Mouse (Mus musculus) retina, embryonic 14.5 days (tissue): Measurements from ENCODE around the gene Sccpdh.
A peak's percentile ranks its signal among the peaks of the same experiment; 100 is the strongest.
"Not testable (repeated sequence)": the region's sequence is repeated elsewhere in the genome, so short reads cannot be mapped to it uniquely, and the experiment has no call there.

ENCODE experiments used
- DNase-seq: peaks from one replicate; pipeline ENCODE4 v3.0.0-alpha.2; 2015; ENCODE audit warnings: low spot score

Sccpdh gene

DNA sequence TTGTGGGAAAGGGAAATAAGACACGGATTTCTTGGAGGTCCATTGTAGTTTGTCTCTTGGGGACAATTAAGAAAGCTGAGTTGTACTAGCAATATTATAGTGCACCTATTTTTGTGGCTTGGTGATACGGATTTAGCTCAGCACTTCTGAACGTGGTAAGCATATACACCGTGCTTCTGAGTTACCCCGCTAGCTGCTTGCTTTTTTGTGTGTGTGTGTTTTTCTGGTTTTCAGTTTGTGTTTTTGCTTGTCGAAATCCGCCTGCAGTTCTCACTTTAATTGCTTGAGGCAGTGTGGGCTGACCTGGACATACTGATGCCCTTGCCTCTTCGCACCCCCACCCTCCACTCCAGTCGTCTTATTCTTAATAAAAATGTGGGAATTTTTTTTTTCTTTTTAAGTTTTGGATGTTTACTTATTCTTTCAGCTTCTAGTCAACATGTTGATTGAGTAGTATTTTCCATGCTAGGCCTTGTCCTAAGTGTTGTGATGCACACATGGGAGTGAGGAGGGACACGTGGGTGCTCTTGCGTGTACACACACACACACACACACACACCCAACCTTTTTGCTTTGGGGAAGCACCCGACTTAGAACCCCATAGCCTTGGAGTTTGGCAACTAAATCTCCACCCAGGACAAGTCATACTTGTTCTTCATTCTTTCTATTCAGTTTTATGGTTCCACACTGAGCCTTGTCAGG lies 977 bp downstream of the Sccpdh start:
- peak; percentile 26 for DNase-seq

DNA sequence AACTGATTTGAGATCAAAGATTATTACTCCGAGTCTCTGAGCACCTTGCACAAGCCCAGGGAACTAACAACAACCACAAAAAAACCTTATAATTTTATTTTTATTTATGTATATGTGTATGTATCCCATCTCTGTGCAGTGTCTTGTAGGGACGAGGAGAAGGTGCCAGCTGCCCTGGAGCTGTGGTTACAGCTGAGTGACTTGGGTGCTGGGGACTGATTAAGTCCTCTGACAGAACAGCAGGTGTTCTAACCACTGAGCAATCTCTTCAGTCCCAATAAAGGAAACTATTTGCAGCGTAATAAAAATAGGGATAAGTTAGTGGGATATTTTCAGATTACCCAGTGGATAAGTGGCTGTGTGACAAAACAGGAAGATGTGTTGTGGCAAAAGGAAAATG lies 6.3 kb downstream of the Sccpdh start:
- no peak for DNase-seq

DNA sequence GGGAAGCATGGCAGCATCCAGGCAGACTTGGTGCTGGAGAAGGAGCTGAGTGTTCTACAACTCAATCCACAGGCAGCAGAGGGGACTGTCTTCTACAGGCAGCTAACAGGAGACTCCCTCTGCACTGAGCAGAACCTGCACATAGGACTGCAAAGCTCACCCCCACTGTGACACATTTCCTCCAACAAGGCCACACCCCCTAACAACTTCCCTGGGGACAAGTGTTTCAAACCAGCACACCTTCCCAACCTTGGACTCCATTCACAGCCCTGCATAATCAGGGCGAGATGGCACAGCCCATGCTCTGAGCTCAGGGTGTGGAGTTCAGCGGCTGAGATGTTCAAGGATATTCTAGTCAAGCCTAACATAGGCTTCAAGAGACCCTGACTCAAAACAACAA lies 9.0 kb downstream of the Sccpdh start:
- no peak for DNase-seq

DNA sequence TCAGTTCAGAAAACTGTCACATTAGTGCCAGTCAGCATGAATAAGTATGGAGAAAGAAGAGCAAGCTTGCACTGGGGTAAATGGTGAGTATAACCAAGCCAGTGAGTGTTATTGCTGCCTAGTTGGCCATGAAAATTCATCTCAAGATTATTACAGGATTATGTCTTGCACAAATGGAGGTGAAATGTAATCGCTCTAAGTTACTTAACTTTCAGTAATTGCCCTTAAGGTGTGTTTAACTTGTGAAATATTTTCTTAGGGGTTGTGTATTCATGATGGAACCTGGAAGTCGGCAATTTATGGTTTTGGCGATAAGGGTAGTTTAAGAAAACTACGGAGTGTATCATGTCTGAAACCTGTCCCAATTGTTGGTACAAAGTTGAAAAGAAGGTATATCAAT lies 11.3 kb downstream of the Sccpdh start:
- DNase-seq = no peak

DNA sequence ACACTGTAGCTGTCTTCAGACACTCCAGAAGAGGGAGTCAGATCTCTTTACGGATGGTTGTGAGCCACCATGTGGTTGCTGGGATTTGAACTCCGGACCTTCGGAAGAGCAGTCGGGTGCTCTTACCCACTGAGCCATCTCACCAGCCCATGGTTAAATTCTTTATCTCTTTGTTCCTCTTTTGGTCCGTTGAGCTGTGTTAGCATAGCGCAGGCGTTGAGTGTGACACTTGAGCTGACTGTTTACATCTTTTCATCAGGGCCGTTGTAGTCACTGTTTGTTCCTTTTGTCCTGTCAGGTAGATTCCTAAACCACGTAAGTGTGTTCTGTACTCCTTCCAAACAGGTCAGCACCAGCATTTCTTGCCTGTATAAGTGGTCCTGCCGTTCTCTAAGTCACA lies 14.7 kb downstream of the Sccpdh start:
- DNase-seq = not testable (repeated sequence)

DNA sequence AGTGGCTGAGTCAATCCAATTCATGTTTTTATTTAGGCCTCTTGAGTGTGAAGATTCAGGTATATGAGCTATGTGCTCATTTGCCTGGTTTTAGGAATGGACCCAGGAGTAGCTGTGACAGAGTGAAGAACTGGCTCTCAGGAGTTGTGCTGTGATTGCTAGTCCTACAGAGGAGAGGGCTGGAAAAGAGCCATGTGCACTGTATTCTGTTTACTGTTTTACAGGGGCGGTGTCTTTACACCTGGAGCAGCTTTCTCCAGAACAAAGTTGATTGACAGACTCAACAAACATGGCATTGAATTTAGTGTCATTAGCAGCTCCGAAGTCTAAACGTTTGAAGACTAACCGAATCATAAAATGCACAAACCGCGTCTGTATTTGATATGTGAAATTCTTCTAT lies 18.3 kb downstream of the Sccpdh start:
- no peak for DNase-seq

DNA sequence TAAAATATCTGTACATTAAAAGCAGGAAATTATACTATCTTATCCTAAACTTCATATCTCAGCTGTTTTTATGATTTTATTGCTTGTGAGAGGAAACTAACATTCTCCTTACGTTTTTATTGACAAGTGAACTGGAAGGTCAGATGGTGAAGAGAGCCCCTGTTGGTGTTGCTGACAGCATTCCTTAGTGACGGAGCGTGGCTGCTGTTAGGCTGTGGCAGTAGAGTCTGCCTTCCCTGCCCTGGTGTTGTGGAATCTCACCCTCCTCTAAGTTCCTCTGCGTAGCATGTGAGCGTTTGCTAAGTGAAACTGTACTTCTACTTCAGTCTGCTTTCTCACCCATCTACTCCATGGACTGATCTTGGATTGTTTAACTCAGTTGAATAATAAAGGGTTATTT lies 18.8 kb downstream of the Sccpdh start:
- DNase-seq = no peak

DNA sequence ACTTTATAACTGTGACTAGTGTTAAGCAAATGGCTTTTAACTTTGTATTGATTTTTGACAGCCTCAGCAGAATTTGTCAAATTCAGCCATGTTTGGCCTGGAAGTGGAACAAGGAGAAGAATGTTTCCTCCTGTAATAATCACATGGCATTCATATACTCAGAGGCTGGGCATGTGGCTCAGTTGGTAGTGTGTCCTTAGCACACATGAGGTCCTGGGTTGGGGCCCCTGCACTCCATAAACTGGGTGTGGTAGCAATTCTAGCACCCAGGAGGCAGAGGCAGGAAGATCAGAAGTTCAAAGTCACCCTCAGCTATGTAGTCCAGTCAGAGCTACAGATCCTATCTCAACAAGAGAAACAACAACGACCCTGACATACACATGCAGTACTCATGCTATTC lies 19.3 kb downstream of the Sccpdh start:
- DNase-seq = no peak

DNA sequence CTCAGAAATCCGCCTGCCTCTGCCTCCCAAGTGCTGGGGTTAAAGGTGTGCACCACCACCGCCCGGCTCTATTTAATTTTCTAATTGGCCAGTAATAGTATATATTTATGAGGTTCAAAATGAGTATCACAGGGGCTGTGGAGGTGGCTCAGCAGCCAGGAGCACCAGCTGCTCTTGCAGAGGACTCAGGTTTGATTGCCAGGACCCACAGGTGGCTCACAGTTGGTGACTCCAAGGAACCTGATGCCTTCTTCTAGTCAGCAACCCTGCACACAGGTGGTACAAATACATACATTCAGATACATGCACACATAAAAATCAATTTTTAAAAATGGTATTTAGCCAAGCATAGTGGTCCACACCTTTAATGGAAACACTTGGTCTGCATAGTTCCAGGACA lies 20.0 kb downstream of the Sccpdh start:
- no peak for DNase-seq

DNA sequence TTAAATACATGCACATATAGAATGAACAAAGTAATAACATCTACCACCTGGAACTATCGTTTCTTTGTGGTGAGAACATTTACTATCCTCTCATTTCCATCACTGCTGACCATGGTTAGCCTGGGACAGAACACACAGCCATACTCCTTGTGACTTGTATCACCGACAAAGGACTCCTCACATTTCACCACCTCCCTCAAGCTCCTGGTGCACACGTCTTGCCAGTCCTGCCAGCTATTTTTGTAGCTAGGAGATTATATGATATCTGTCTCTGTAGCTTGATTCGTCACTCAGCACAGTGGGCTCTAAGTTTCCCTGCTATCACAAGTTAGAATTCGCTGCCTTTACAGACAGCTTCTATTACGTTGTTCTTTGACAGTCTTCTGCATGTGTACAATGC lies 20.4 kb downstream of the Sccpdh start:
- DNase-seq = no peak

DNA sequence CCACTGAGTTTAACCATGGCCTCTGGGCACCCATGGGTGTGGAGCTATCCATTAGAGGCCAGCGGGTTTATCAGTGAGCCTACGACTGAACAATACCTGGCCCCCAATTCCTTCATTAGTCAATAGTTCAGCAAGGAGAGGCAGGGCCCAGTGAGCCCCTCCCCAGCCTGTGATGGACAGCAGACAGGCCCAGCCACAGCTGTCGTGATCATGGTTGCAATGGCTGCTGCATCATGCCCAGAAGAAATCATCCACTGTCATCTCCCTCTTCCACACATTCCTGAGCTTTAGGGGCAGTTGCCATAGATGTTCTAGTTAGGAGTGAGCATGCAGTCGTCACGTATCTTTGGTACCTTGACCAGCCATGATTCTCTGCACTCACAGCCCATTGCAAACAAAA lies 20.9 kb downstream of the Sccpdh start:
- no peak for DNase-seq

DNA sequence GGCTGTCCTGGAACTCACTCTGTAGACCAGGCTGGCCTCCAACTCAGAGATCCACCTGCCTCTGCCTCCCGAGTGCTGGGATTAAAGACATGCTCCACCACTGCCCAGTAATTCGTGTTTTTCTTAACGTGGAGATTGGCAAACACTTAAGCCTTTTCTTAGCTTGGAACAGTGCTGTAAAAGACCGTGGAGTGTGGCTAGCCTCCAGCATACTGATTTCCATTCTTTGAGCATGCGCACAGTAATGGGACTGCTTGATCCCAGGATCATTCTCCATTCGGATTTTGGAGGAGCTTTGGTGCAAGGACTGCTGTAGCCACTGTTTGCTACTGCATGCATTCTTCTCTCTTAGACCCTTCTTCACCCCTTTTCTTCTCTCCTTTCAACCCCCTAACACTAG lies 21.5 kb downstream of the Sccpdh start:
- no peak for DNase-seq

DNA sequence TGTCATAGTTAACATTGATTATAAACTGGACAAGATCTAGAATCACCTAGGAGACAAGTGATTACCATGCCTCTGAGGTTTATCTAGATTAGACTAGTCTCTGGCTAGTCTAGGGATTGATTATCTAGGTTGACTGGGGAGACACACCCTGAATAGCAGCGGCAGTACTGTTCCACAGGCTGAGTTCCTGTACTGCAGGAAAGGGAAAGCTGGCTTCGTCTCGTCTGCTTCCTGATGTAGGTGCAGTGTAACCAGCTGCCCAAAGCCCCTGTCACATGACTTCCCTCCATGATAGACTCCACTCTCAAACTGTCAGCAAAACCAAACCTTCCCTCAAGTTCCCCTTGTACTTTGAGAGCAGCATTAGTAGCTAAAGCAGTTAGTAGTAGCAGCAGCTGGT lies 36.1 kb downstream of the Sccpdh start:
- no peak for DNase-seq

DNA sequence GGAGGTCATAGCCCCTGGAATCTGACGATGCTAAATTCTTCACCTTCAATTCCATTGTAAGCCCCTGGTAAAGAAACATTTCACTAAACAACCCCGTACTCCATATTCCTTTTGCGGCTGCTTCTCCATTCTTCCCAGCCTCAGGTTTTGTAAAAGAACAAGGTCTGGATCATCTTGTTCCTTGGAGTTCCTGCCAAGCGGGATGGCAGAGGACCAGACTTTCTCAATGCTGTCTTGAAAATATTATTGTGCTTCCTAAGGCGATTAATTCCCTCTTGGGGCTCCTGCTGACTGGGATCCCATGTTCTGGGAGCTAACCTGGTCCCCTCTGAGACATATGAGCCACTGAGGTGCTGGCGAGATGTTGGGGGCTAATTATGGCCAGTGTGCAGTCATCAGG lies 37.1 kb downstream of the Sccpdh start:
- DNase-seq = no peak

DNA sequence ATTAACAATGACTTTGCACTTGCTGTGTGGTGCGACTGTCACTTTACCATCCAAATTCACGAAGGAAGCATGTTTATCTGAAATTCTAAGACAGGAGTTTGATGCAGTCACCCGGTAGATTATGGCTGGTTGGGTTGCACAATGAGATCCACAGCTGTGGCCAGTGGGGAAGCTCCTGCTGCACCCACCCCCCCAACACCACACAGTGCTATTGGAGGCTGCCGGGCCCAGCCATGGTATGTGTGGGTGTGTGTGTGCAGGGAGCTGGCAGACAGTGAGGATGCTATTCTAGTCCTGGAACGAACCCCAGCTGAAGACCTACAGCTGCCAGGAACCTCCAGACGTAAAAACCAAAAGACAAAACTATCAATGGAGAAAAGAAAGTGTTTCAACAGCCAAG lies 41.4 kb downstream of the Sccpdh start:
- no peak for DNase-seq

DNA sequence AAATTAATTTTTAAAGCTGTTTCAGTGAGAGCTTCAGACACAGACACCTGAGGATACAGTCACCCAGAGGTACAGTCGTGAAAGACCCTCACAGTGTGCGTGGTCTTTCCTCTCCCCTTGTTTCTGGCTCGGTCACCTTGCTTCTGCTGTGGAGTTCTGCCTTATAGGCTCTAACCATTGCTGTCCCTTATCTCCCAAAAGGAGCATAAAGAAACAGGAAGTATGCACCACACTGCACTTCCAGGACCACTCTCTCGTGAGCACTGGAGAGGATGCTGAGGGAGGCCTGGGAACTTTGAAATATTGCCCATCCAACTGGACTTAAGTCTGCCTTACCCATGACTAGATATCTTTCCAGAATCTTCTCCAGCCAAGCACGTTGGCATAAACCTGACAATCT lies 42.7 kb downstream of the Sccpdh start:
- no peak for DNase-seq

DNA sequence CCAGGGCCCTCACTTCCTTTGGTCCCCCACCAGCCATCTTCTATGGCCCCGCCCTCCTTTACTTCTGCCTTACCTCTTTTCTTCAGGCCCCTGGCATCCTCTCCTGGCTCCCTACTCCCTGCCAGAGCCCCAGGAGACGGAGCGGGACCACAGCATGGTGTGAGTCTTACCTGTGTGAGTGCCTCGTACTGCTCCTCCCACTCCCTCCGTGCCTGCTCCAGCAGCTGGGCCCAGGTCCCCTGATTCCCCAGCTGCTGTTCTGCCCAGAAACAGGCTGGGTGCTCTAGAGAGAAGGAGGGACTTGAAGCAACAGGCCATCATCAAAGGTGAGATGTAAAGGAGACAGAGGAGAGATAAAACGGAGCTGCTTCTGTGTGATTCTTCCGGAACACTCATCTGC lies 44.6 kb downstream of the Sccpdh start:
- DNase-seq = no peak

DNA sequence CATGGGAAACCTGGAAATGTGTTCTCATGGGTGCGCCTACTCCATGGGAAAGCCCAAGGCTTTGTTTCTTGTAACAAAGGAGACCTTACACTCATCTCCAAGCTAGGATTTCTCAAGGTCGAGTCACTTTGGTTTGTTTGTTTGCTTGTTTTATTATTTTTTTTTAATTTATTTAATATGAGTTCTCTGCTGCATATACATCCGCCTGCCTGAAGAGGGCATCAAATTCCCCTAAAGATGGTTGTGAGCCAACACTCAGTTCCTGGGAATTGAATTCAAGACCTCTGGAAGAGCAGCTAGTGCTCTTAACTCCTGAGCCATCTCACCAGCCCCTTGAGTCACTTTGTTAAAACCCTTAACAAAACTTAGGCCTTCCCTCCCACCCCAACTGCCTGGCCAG lies 45.4 kb downstream of the Sccpdh start:
- no peak for DNase-seq

DNA sequence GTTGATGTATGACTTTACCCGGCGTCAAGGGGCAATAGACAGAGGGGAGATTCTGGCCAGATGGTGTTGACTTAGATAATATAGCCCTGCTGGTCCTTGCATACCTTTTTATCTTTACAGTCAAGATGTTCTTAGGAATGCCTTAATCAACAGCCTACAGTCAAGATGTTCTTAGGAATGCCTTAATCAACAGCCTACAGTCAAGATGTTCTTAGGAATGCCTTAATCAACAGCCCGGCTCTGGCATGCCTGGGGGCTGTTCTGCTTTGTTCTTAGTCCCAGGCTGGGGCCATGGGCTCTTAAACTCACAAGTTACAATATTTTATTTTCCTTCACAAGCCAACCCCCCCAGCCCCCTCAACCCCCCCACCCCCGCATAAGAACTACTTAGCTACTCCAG lies 47.3 kb downstream of the Sccpdh start:
- DNase-seq = not testable (repeated sequence)

DNA sequence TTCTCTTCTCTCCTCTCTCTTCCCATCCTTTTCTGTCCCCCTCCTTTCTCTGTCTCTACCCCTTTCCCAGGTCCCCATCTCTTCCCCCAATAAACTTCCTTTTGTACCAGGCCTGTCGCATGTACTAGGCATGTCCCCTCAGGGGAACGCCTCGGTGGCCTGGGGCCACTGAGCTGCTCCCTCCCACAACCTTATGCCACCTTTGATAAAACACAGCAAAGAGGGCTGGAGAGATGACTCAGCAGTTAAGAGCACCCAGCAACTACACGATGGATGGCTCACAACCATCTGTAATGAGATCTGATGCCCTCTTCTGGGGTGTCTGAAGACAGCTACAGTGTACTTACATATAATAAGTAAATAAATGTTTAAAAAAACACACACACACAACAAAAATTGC lies 47.8 kb downstream of the Sccpdh start:
- DNase-seq = no peak

DNA sequence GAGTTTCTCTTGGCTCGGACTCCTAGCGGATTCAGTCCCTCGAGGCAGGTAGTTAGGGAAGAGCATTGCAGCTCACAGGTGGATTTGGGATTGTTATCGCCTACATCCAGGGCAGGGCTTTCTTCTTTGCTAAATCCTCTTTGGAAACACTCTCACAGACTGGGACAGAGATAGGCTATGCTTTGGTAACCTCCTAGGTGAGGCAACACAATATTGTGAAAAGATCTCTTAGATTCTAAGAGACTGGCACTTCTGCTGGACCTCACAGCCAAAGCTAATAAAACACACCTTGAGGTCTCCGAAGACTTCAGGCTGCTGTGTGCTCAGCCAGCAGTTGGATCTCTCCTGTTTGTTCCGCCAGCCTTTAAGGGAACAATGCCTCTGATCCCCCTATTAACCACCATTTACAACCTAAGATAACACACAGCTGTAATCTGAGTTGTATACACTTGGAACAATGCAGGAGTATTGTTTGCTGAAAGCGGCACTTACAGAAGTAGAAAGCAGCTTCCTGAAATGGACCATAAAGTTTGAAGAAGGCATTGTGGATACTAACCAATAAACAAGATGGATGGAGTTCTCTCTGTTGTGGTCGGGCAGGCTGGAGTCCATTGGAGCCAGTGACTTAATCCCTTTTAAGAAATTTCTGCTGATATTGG lies 54.9 kb downstream of the Sccpdh start:
- DNase-seq = no peak

DNA sequence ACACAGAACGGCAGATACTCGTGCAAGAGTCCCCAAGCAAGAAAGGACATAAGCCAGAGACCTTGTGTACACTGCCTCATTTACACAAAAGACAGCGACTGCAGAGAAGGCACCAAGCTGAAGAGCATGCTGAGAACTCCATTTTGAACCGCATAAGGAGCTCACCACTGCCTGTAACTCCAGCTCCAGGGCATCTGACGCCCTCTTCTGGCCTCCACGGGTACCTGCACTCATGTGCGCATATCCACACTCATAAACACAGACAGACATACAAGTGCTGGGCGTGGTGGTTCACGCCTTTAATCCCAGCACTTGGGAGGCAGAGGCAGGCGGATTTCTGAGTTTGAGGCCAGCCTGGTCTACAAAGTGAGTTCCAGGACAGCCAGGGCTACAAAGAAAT lies 60.7 kb downstream of the Sccpdh start:
- no peak for DNase-seq

DNA sequence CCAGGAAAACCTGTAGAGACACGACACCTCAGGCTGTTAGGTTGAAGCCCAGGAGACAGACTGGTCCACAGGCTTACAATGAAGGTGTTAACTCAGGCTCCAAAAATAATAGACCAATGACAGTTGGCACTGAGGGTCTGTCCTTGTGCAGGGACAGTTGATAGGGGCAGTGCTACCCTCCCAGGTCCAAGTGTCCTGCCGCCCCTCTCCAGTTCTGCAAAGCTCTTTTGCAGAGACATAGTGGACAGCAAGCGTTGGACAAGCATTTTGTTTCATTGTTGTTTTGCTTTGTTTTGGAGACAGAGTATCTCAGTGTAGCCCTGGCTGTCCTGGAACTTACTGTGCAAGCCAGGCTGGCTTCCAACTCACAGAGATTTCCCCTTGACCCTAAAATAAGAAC lies 63.4 kb downstream of the Sccpdh start:
- no peak for DNase-seq
